Mouse (Mus musculus) testis, adult 2 months (tissue): ENCODE measurements around the gene Ythdf1.

Experiments used
- CTCF ChIP-seq: fragments of 200-500 bp; IDR thresholded peaks from 2 replicates; pipeline ENCODE4 v1.5.1; 2012; ENCODE audit warnings: low read depth, mild to moderate bottlenecking, inconsistent platforms, low read length, moderate library complexity; ENCODE audit not compliant: control insufficient read depth, insufficient read depth, insufficient replicate concordance
- POLR2A ChIP-seq: fragments of 200-500 bp; IDR thresholded peaks from 2 replicates; pipeline ENCODE4 v1.6.1; 2012; ENCODE audit warnings: low read depth, mild to moderate bottlenecking, inconsistent platforms, low read length, moderate library complexity; ENCODE audit not compliant: control insufficient read depth

DNA sequence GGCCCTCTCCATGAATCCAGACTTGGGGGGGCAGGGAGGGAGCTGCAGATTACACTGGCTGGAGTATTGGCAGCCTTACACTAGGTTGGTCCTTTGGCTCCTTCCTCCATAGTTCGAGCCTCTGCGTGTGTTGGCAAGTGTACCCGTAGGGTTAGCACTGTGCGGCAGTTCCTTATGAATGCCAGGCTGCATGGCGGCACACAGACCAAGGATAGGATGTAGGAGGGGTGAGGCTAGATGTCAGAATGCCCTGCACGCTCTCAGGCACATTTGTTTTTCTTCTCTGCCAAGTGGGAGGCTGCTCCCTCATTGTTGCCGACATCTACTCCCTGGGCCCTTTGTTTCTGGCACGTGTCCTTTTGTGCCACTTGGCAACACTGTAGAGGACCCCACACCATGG lies 63.6 kb downstream of the Ythdf1 start:
- TF ChIP-seq CTCF (no peak), POLR2A (no peak)
